Mouse (Mus musculus): Measurements from ENCODE around the gene Palm2.

DNA sequence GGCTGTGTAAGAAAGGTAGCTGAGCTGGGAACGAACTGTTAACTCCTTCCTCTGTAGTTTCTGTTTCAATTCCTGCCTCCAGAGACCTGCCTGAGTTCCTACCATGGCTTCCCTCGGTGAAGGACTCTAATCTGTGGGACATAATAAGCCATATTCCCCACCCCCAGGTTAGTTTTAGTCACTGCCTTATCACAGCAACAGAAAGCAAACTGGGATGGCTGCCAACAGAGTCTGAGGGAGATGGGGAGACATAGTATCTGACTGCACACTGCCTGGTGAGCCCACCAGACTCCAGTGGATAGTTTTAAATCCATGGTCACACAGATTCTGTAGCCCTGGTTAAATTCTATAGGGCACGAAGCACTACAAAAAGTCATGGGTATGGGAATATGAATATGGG lies 299.4 kb downstream of the Palm2 start:
- TF ChIP-seq GATA1 (IDR thresholded peaks at IDR 0.05; ENCODE audit: borderline replicate concordance, low read length) (no peak), FLI1 (IDR thresholded peaks at IDR 0.05; ENCODE audit: low read length) (no peak)
